Mouse (Mus musculus): Measurements from ENCODE around the gene Rnf152. TPM values are rescaled to one million over a fixed set of nuclear protein-coding genes. Genes with fewer than 3 reads are reported as not detected.
A peak's percentile ranks its signal among the peaks of the same experiment; 100 is the strongest.

Rnf152 gene
- polyA plus RNA-seq, 1 experiment from 2014 or later, result 0.44 TPM

- peaks cover 12% of the 10 kb centered on the region; the same call in 1 of the 2 replicates for H3K27me3 ChIP-seq (ENCODE audit: control insufficient read depth, insufficient read depth, low read length)
- 0 out of 2 replicates have a peak, but pooled peaks have one; percentile 10 for ATAC-seq (ENCODE audit: insufficient number of reproducible peaks, low FRiP score, low TSS enrichment, low read depth)
- 0 out of 2 replicates have a peak, but pooled peaks cover 6% of the 10 kb centered on the region for H3K4me1 ChIP-seq (ENCODE audit: control insufficient read depth, insufficient read depth, low read length)
- WGBS, result 7% methylated on average over 30 of the region's 30 CpGs
- H3K4me2 ChIP-seq (ENCODE audit: low read depth, severe bottlenecking), result peak overlapping the region; percentile 95
- DNase-seq (ENCODE audit: low spot score), result peak; percentile 46
- H3K9ac ChIP-seq (ENCODE audit: low read length), result peak overlapping the region; percentile 64
- H3K27ac ChIP-seq (replicated peaks; ENCODE audit: low read depth, low read length), result no peak overlapping the region
- peak overlapping the region; percentile 58 for H3K4me3 ChIP-seq (ENCODE audit: low read depth, low read length)
- H3K36me3 ChIP-seq (ENCODE audit: control insufficient read depth, insufficient read depth, low read length), result no peaks in the 10 kb centered on the region
- H3K9me3 ChIP-seq (ENCODE audit: control insufficient read depth, low read length), result no peaks in the 10 kb centered on the region
These were observed 1.3 kb downstream of the Rnf152 start for GRCm38 (mm10) chr1:105354901-105355891.

- no peak overlapping the region for H3K27ac ChIP-seq (replicated peaks; ENCODE audit: low read depth, low read length)
- no peak overlapping the region for H3K9ac ChIP-seq (ENCODE audit: low read length)
- no peaks in the 10 kb centered on the region for H3K9me3 ChIP-seq (ENCODE audit: control insufficient read depth, low read length)
- H3K36me3 ChIP-seq (ENCODE audit: control insufficient read depth, insufficient read depth, low read length), result no peaks in the 10 kb centered on the region
- DNase-seq (ENCODE audit: low spot score) (no peak), ATAC-seq (ENCODE audit: insufficient number of reproducible peaks, low FRiP score, low TSS enrichment, low read depth) (no peak)
- no peak overlapping the region for H3K4me2 ChIP-seq (ENCODE audit: low read depth, severe bottlenecking)
- H3K27me3 ChIP-seq (ENCODE audit: control insufficient read depth, insufficient read depth, low read length), result peaks cover 12% of the 10 kb centered on the region; the same call in 1 of the 2 replicates
- no peak overlapping the region for H3K4me3 ChIP-seq (ENCODE audit: low read depth, low read length)
- 85% methylated on average over 4 of the region's 4 CpGs for WGBS
- 0 out of 2 replicates have a peak, but pooled peaks cover 6% of the 10 kb centered on the region for H3K4me1 ChIP-seq (ENCODE audit: control insufficient read depth, insufficient read depth, low read length)
These were observed 4.7 kb downstream of the Rnf152 start for GRCm38 (mm10) chr1:105351806-105352205.

- Histone ChIP-seq H3K27me3 (ENCODE audit: control insufficient read depth, insufficient read depth, low read length) (no peaks in the 10 kb centered on the region), H3K9me3 (ENCODE audit: control insufficient read depth, low read length) (no peaks in the 10 kb centered on the region), H3K4me3 (ENCODE audit: low read depth, low read length) (no peak overlapping the region), H3K4me2 (ENCODE audit: low read depth, severe bottlenecking) (no peak overlapping the region), H3K36me3 (ENCODE audit: control insufficient read depth, insufficient read depth, low read length) (no peaks in the 10 kb centered on the region), H3K4me1 (ENCODE audit: control insufficient read depth, insufficient read depth, low read length) (no peaks in the 10 kb centered on the region), H3K27ac (replicated peaks; ENCODE audit: low read depth, low read length) (no peak overlapping the region), H3K9ac (ENCODE audit: low read length) (no peak overlapping the region)
- DNase-seq (ENCODE audit: low spot score), result no peak
- 90% methylated on average over 6 of the region's 6 CpGs for WGBS
- ATAC-seq (ENCODE audit: insufficient number of reproducible peaks, low FRiP score, low TSS enrichment, low read depth), result no peak
These were observed 14.2 kb downstream of the Rnf152 start for GRCm38 (mm10) chr1:105342305-105342704.

GRCm38 (mm10) chr1:105340943-105341342, 15.6 kb downstream of the Rnf152 start:
- H3K9ac ChIP-seq (ENCODE audit: low read length), result no peak overlapping the region
- no peaks in the 10 kb centered on the region for H3K27me3 ChIP-seq (ENCODE audit: control insufficient read depth, insufficient read depth, low read length)
- no peak overlapping the region for H3K4me2 ChIP-seq (ENCODE audit: low read depth, severe bottlenecking)
- no peaks in the 10 kb centered on the region for H3K9me3 ChIP-seq (ENCODE audit: control insufficient read depth, low read length)
- no peaks in the 10 kb centered on the region for H3K4me1 ChIP-seq (ENCODE audit: control insufficient read depth, insufficient read depth, low read length)
- DNase-seq (ENCODE audit: low spot score) (no peak), ATAC-seq (ENCODE audit: insufficient number of reproducible peaks, low FRiP score, low TSS enrichment, low read depth) (no peak)
- no peak overlapping the region for H3K4me3 ChIP-seq (ENCODE audit: low read depth, low read length)
- H3K36me3 ChIP-seq (ENCODE audit: control insufficient read depth, insufficient read depth, low read length), result no peaks in the 10 kb centered on the region
- no peak overlapping the region for H3K27ac ChIP-seq (replicated peaks; ENCODE audit: low read depth, low read length)

- ATAC-seq (ENCODE audit: insufficient number of reproducible peaks, low FRiP score, low TSS enrichment, low read depth), result no peak
- Histone ChIP-seq H3K4me2 (ENCODE audit: low read depth, severe bottlenecking) (no peak overlapping the region), H3K4me3 (ENCODE audit: low read depth, low read length) (no peak overlapping the region), H3K27ac (replicated peaks; ENCODE audit: low read depth, low read length) (no peak overlapping the region), H3K9ac (ENCODE audit: low read length) (no peak overlapping the region), H3K9me3 (ENCODE audit: control insufficient read depth, low read length) (no peaks in the 10 kb centered on the region), H3K36me3 (ENCODE audit: control insufficient read depth, insufficient read depth, low read length) (no peaks in the 10 kb centered on the region), H3K27me3 (ENCODE audit: control insufficient read depth, insufficient read depth, low read length) (no peaks in the 10 kb centered on the region), H3K4me1 (ENCODE audit: control insufficient read depth, insufficient read depth, low read length) (no peaks in the 10 kb centered on the region)
- 85% methylated on average over 4 of the region's 4 CpGs for WGBS
- DNase-seq (ENCODE audit: low spot score), result no peak
These were observed 19.1 kb downstream of the Rnf152 start for GRCm38 (mm10) chr1:105337397-105337796.

- DNase-seq (ENCODE audit: low spot score) (no peak), ATAC-seq (ENCODE audit: insufficient number of reproducible peaks, low FRiP score, low TSS enrichment, low read depth) (no peak)
- 91% methylated on average over 5 of the region's 5 CpGs for WGBS
- H3K27ac ChIP-seq (replicated peaks; ENCODE audit: low read depth, low read length), result no peak overlapping the region
- no peaks in the 10 kb centered on the region for H3K4me1 ChIP-seq (ENCODE audit: control insufficient read depth, insufficient read depth, low read length)
- no peaks in the 10 kb centered on the region for H3K27me3 ChIP-seq (ENCODE audit: control insufficient read depth, insufficient read depth, low read length)
- no peak overlapping the region for H3K4me2 ChIP-seq (ENCODE audit: low read depth, severe bottlenecking)
- H3K36me3 ChIP-seq (ENCODE audit: control insufficient read depth, insufficient read depth, low read length), result no peaks in the 10 kb centered on the region
- no peak overlapping the region for H3K9ac ChIP-seq (ENCODE audit: low read length)
- no peak overlapping the region for H3K4me3 ChIP-seq (ENCODE audit: low read depth, low read length)
- H3K9me3 ChIP-seq (ENCODE audit: control insufficient read depth, low read length), result no peaks in the 10 kb centered on the region
These were observed 20.4 kb downstream of the Rnf152 start for GRCm38 (mm10) chr1:105336096-105336495.

- Histone ChIP-seq H3K27me3 (ENCODE audit: control insufficient read depth, insufficient read depth, low read length) (no peaks in the 10 kb centered on the region), H3K4me2 (ENCODE audit: low read depth, severe bottlenecking) (no peak overlapping the region), H3K36me3 (ENCODE audit: control insufficient read depth, insufficient read depth, low read length) (no peaks in the 10 kb centered on the region), H3K4me1 (ENCODE audit: control insufficient read depth, insufficient read depth, low read length) (no peaks in the 10 kb centered on the region), H3K27ac (replicated peaks; ENCODE audit: low read depth, low read length) (no peak overlapping the region), H3K4me3 (ENCODE audit: low read depth, low read length) (no peak overlapping the region), H3K9me3 (ENCODE audit: control insufficient read depth, low read length) (no peaks in the 10 kb centered on the region), H3K9ac (ENCODE audit: low read length) (no peak overlapping the region)
- DNase-seq (ENCODE audit: low spot score) (no peak), ATAC-seq (ENCODE audit: insufficient number of reproducible peaks, low FRiP score, low TSS enrichment, low read depth) (no peak)
- WGBS, result 88% methylated on average over 8 of the region's 8 CpGs
These were observed 24.3 kb downstream of the Rnf152 start for GRCm38 (mm10) chr1:105332087-105332731.

GRCm38 (mm10) chr1:105331605-105332004, 24.9 kb downstream of the Rnf152 start:
- no peaks in the 10 kb centered on the region for H3K27me3 ChIP-seq (ENCODE audit: control insufficient read depth, insufficient read depth, low read length)
- ATAC-seq (ENCODE audit: insufficient number of reproducible peaks, low FRiP score, low TSS enrichment, low read depth), result no peak
- WGBS, result 79% methylated on average over 5 of the region's 5 CpGs
- no peak overlapping the region for H3K27ac ChIP-seq (replicated peaks; ENCODE audit: low read depth, low read length)
- no peak overlapping the region for H3K4me3 ChIP-seq (ENCODE audit: low read depth, low read length)
- H3K9me3 ChIP-seq (ENCODE audit: control insufficient read depth, low read length), result no peaks in the 10 kb centered on the region
- no peak overlapping the region for H3K4me2 ChIP-seq (ENCODE audit: low read depth, severe bottlenecking)
- H3K4me1 ChIP-seq (ENCODE audit: control insufficient read depth, insufficient read depth, low read length), result no peaks in the 10 kb centered on the region
- no peak for DNase-seq (ENCODE audit: low spot score)
- no peak overlapping the region for H3K9ac ChIP-seq (ENCODE audit: low read length)
- H3K36me3 ChIP-seq (ENCODE audit: control insufficient read depth, insufficient read depth, low read length), result no peaks in the 10 kb centered on the region
